Mouse (Mus musculus): ENCODE measurements around the gene Nf1. TPM values are rescaled to one million over a fixed set of nuclear protein-coding genes. Genes with fewer than 3 reads are reported as not detected.

Gene Nf1
- 11.7 and 12.7 TPM in 2 replicates for polyA plus RNA-seq (2014; fragmentation: Nextera tagmentation; extraction: Ambion mirVana)

DNA sequence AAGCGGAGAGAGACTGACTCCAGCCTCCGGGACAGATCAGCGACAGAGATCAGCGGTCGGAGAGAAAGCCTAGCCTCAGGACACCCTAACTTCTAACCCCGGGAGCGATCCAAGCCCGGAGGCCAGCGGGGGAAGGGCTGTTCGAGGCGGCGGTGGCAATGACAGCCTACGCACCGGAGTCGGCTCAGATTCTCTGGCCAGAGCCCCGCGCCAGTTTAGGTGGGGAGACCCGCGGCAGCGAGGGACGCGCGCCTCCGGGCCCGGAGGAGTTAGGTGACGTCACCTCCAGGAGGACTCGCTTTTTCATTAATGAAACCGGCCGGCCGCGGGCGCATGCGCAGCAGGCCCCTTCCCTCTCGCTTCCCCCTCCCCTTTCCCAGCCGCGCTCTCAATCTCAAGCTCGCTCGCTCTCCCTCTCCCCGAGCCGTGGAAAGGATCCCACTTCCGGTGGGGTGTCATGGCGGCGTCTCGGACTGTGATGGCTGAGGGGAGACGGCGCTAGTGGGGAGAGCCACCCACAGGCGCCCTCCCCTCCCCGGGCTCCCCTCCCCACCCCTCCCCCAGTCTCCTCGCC lies at the start of gene Nf1:
Nf1 (plus strand) TSS at position 460 of the 574 bp plus-strand sequence.
- ATAC-seq (ENCODE audit: low FRiP score) (peak; percentile 93), DNase-seq (ENCODE audit: low spot score) (peak; percentile 97)
- Histone ChIP-seq H3K36me3 (replicated peaks; ENCODE audit: control insufficient read depth, insufficient read depth) (peaks cover 13% of the 10 kb centered on the region), H3K27ac (peak within 1 kb of the TSS; percentile 94), H3K4me3 (replicated peaks; ENCODE audit: low read length) (peak within 1 kb of the TSS; percentile 98), H3K9ac (peak within 1 kb of the TSS; percentile 94), H3K4me2 (replicated peaks) (peak within 1 kb of the TSS; percentile 85), H3K4me1 (replicated peaks; ENCODE audit: control insufficient read depth, insufficient read depth, low read length) (peaks cover 14% of the 10 kb centered on the region), H3K9me3 (ENCODE audit: control insufficient read depth, low read length) (no peaks in the 10 kb centered on the region), H3K27me3 (ENCODE audit: control insufficient read depth, insufficient read depth, low read length) (no peaks in the 10 kb centered on the region)
- WGBS = under 1% methylated on average over 48 of the region's 49 CpGs

- Histone ChIP-seq H3K27me3 (ENCODE audit: control insufficient read depth, insufficient read depth, low read length) (no peaks in the 10 kb centered on the region), H3K4me2 (replicated peaks) (no peak overlapping the region), H3K4me3 (replicated peaks; ENCODE audit: low read length) (no peak overlapping the region), H3K36me3 (replicated peaks; ENCODE audit: control insufficient read depth, insufficient read depth) (no peaks in the 10 kb centered on the region), H3K4me1 (replicated peaks; ENCODE audit: control insufficient read depth, insufficient read depth, low read length) (no peaks in the 10 kb centered on the region), H3K27ac (no peak overlapping the region), H3K9me3 (ENCODE audit: control insufficient read depth, low read length) (no peaks in the 10 kb centered on the region), H3K9ac (no peak overlapping the region)
- no peak for DNase-seq (ENCODE audit: low spot score)
- 52% methylated on average over 2 of the region's 2 CpGs for WGBS
- ATAC-seq (ENCODE audit: low FRiP score) = no peak
These were observed 49.0 kb upstream of the Nf1 start for GRCm38 (mm10) chr11:79290473-79290872.

DNA sequence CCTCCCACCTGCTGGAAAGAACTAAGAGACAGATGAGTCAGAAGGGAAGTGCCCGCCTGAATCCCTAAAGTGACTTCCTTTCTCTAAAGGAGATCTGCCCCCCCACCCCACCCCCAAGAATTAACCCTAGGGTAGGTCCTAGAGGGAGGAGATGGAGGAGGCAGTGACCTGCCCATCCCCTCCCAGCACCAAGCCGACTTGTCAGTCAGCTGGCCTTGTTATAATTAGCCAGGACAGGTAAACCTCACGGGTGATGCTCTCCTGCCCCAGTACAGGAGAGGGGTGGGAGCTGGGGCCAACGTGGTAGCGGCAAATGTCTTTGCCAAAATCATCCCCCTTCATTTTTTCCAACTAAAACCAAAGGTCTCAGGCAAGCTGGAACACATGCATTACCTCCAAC lies 47.8 kb upstream of the Nf1 start:
- Histone ChIP-seq H3K9me3 (ENCODE audit: control insufficient read depth, low read length) (no peaks in the 10 kb centered on the region), H3K4me3 (replicated peaks; ENCODE audit: low read length) (no peak overlapping the region), H3K27me3 (ENCODE audit: control insufficient read depth, insufficient read depth, low read length) (no peaks in the 10 kb centered on the region), H3K36me3 (replicated peaks; ENCODE audit: control insufficient read depth, insufficient read depth) (no peaks in the 10 kb centered on the region), H3K4me2 (replicated peaks) (no peak overlapping the region), H3K4me1 (replicated peaks; ENCODE audit: control insufficient read depth, insufficient read depth, low read length) (no peaks in the 10 kb centered on the region), H3K9ac (no peak overlapping the region), H3K27ac (no peak overlapping the region)
- DNase-seq (ENCODE audit: low spot score) (no peak), ATAC-seq (ENCODE audit: low FRiP score) (no peak)
- WGBS = 77% methylated on average over 5 of the region's 5 CpGs

- WGBS = 69% methylated on average over 3 of the region's 3 CpGs
- Histone ChIP-seq H3K9me3 (ENCODE audit: control insufficient read depth, low read length) (no peaks in the 10 kb centered on the region), H3K4me3 (replicated peaks; ENCODE audit: low read length) (no peak overlapping the region), H3K4me1 (replicated peaks; ENCODE audit: control insufficient read depth, insufficient read depth, low read length) (no peaks in the 10 kb centered on the region), H3K27me3 (ENCODE audit: control insufficient read depth, insufficient read depth, low read length) (no peaks in the 10 kb centered on the region), H3K36me3 (replicated peaks; ENCODE audit: control insufficient read depth, insufficient read depth) (no peaks in the 10 kb centered on the region), H3K4me2 (replicated peaks) (no peak overlapping the region), H3K9ac (no peak overlapping the region), H3K27ac (no peak overlapping the region)
- DNase-seq (ENCODE audit: low spot score) = no peak
- ATAC-seq (ENCODE audit: low FRiP score) = no peak
These were observed 47.4 kb upstream of the Nf1 start for GRCm38 (mm10) chr11:79292130-79292529.

DNA sequence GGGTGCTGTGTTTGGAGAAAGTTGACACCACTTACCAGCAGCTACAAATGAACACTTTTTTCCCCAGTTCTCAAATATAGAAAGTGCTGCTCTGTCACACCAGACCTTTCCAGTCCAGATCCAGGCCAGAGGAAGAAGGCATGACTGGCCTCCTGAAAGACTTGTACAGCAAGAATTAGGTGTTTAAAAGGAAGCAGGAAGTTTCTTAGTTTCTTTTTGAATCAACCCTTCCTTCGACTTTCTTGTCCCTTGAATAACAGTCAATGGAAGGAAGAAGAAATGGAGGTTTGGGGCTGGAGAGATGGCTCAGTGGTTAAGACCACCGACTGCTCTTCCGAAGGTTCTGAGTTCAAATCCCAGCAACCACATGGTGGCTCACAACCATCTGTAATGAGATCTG lies 46.5 kb upstream of the Nf1 start:
- no peak for DNase-seq (ENCODE audit: low spot score)
- WGBS = 96% methylated on average over 3 of the region's 3 CpGs
- no peak for ATAC-seq (ENCODE audit: low FRiP score)

DNA sequence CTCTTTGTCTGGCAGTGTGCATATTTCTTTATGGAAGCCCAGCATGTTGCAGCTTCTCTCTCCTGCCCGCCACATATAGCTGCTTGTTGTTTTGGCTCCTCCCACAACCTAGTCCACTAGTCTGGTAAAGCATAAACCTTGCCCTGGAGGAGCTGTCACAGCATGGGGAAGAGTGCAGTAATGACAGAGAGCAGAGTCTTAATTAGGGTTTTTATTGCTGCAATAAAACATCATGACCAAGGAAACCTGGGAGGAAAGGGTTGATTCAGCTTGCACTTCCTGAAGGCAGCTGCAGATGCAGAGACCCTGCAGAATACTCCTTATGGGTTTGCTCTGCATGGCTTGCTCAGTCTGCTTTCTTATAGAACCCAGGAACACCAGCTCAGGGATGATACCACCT lies 45.5 kb upstream of the Nf1 start:
- 52% methylated on average over 1 of the region's 1 CpGs for WGBS
- H3K4me3 ChIP-seq (replicated peaks; ENCODE audit: low read length) = no peak overlapping the region
- no peaks in the 10 kb centered on the region for H3K4me1 ChIP-seq (replicated peaks; ENCODE audit: control insufficient read depth, insufficient read depth, low read length)
- H3K9me3 ChIP-seq (ENCODE audit: control insufficient read depth, low read length) = no peaks in the 10 kb centered on the region
- no peaks in the 10 kb centered on the region for H3K36me3 ChIP-seq (replicated peaks; ENCODE audit: control insufficient read depth, insufficient read depth)
- H3K27ac ChIP-seq = no peak overlapping the region
- H3K9ac ChIP-seq = no peak overlapping the region
- ATAC-seq (ENCODE audit: low FRiP score) (no peak), DNase-seq (ENCODE audit: low spot score) (no peak)
- H3K4me2 ChIP-seq (replicated peaks) = no peak overlapping the region
- no peaks in the 10 kb centered on the region for H3K27me3 ChIP-seq (ENCODE audit: control insufficient read depth, insufficient read depth, low read length)

More for the DNA sequence above, 46.5 kb upstream of the Nf1 start:
- Histone ChIP-seq H3K4me2 (replicated peaks) (no peak overlapping the region), H3K4me1 (replicated peaks; ENCODE audit: control insufficient read depth, insufficient read depth, low read length) (no peaks in the 10 kb centered on the region), H3K27me3 (ENCODE audit: control insufficient read depth, insufficient read depth, low read length) (no peaks in the 10 kb centered on the region), H3K36me3 (replicated peaks; ENCODE audit: control insufficient read depth, insufficient read depth) (no peaks in the 10 kb centered on the region), H3K9me3 (ENCODE audit: control insufficient read depth, low read length) (no peaks in the 10 kb centered on the region), H3K27ac (no peak overlapping the region), H3K4me3 (replicated peaks; ENCODE audit: low read length) (no peak overlapping the region), H3K9ac (no peak overlapping the region)

GRCm38 (mm10) chr11:79296167-79296566 lies 43.3 kb upstream of the Nf1 start:
- Histone ChIP-seq H3K27me3 (ENCODE audit: control insufficient read depth, insufficient read depth, low read length) (no peaks in the 10 kb centered on the region), H3K9me3 (ENCODE audit: control insufficient read depth, low read length) (no peaks in the 10 kb centered on the region), H3K4me2 (replicated peaks) (no peak overlapping the region), H3K4me3 (replicated peaks; ENCODE audit: low read length) (no peak overlapping the region), H3K9ac (no peak overlapping the region), H3K4me1 (replicated peaks; ENCODE audit: control insufficient read depth, insufficient read depth, low read length) (no peaks in the 10 kb centered on the region), H3K27ac (no peak overlapping the region), H3K36me3 (replicated peaks; ENCODE audit: control insufficient read depth, insufficient read depth) (no peaks in the 10 kb centered on the region)
- ATAC-seq (ENCODE audit: low FRiP score) (no peak), DNase-seq (ENCODE audit: low spot score) (peak; percentile 83)
- WGBS = 45% methylated on average over 1 of the region's 1 CpGs

- Histone ChIP-seq H3K9me3 (ENCODE audit: control insufficient read depth, low read length) (no peaks in the 10 kb centered on the region), H3K27me3 (ENCODE audit: control insufficient read depth, insufficient read depth, low read length) (no peaks in the 10 kb centered on the region), H3K4me2 (replicated peaks) (no peak within 1 kb of the TSS), H3K27ac (no peak within 1 kb of the TSS), H3K4me1 (replicated peaks; ENCODE audit: control insufficient read depth, insufficient read depth, low read length) (no peaks in the 10 kb centered on the region), H3K36me3 (replicated peaks; ENCODE audit: control insufficient read depth, insufficient read depth) (no peaks in the 10 kb centered on the region), H3K9ac (no peak within 1 kb of the TSS), H3K4me3 (replicated peaks; ENCODE audit: low read length) (no peak within 1 kb of the TSS)
- WGBS = 77% methylated on average over 5 of the region's 5 CpGs
- DNase-seq (ENCODE audit: low spot score) (no peak), ATAC-seq (ENCODE audit: low FRiP score) (no peak)
These were observed 42.5 kb upstream of the Nf1 start, which contains the start of gene Gm9964 for GRCm38 (mm10) chr11:79296856-79297491. TSS of gene Gm9964 (minus strand) at chr11:79296906.

GRCm38 (mm10) chr11:79299719-79300431 lies 39.6 kb upstream of the Nf1 start:
- Histone ChIP-seq H3K27ac (no peak overlapping the region), H3K9me3 (ENCODE audit: control insufficient read depth, low read length) (no peaks in the 10 kb centered on the region), H3K4me3 (replicated peaks; ENCODE audit: low read length) (no peak overlapping the region), H3K36me3 (replicated peaks; ENCODE audit: control insufficient read depth, insufficient read depth) (no peaks in the 10 kb centered on the region), H3K4me1 (replicated peaks; ENCODE audit: control insufficient read depth, insufficient read depth, low read length) (no peaks in the 10 kb centered on the region), H3K9ac (no peak overlapping the region), H3K4me2 (replicated peaks) (no peak overlapping the region), H3K27me3 (ENCODE audit: control insufficient read depth, insufficient read depth, low read length) (no peaks in the 10 kb centered on the region)
- DNase-seq (ENCODE audit: low spot score) (no peak), ATAC-seq (ENCODE audit: low FRiP score) (no peak)
- 86% methylated on average over 9 of the region's 9 CpGs for WGBS

All from hindbrain, embryonic 14.5 days (tissue).